Mouse (Mus musculus) hindbrain, embryonic 12.5 days (tissue): ENCODE results near the gene Zscan22. TPM values are rescaled to one million over a fixed set of nuclear protein-coding genes. Genes with fewer than 3 reads are reported as not detected.
"Not testable (repeated sequence)": the region's sequence is repeated elsewhere in the genome, so short reads cannot be mapped to it uniquely, and the experiment has no call there.

Experiments
- ATAC-seq: fragments of 200-750 bp; cut with Nextera tagmentation; 2 replicates; pipeline ENCODE4 v1.8.0; 2017; ENCODE audit warnings: moderate TSS enrichment; ENCODE audit not compliant: low FRiP score
- H3K27ac ChIP-seq: fragments of 300-500 bp; sonication (generic); 2 replicates; pipeline ENCODE4 v1.5.1; 2016; ENCODE audit warnings: mild to moderate bottlenecking
- H3K27me3 ChIP-seq: fragments of 300-500 bp; sonication (generic); 2 replicates; pipeline ENCODE4 v1.6.1; 2016; ENCODE audit warnings: mild to moderate bottlenecking
- H3K36me3 ChIP-seq: fragments of 300-500 bp; sonication (generic); 2 replicates; pipeline ENCODE4 v1.6.1; 2016; ENCODE audit warnings: mild to moderate bottlenecking
- H3K4me1 ChIP-seq: fragments of 300-500 bp; sonication (generic); 2 replicates; pipeline ENCODE4 v1.6.1; 2016
- H3K4me2 ChIP-seq: fragments of 300-500 bp; sonication (generic); replicated peaks from 2 replicates; pipeline ENCODE4 v1.6.1; 2016; ENCODE audit warnings: mild to moderate bottlenecking
- H3K4me3 ChIP-seq: fragments of 300-500 bp; sonication (generic); 2 replicates; pipeline ENCODE4 v1.5.1; 2016; ENCODE audit warnings: mild to moderate bottlenecking
- H3K9ac ChIP-seq: fragments of 300-500 bp; sonication (generic); 2 replicates; pipeline ENCODE4 v1.6.1; 2016; ENCODE audit warnings: mild to moderate bottlenecking, moderate library complexity
- H3K9me3 ChIP-seq: fragments of 300-500 bp; sonication (generic); replicated peaks from 2 replicates; pipeline ENCODE4 v1.6.1; 2016; ENCODE audit warnings: mild to moderate bottlenecking
- WGBS: fragments of 180-500 bp; shearing (Covaris S2); methylation state at CpG from one replicate; pipeline ENCODE4 v1.1.7; 2016; 5-methylcytosine and 5-hydroxymethylcytosine counted together
- polyA plus RNA-seq: library from polyadenylated mRNA; unstranded; fragments of >200 nt; fragmentation: Nextera tagmentation; extraction: Ambion mirVana; gene quantifications from 2 replicates; pipeline ENCODE4 v1.2.1, GENCODE M21; 2016

Gene Zscan22
- 13.0 and 14.5 TPM in 2 replicates for polyA plus RNA-seq

DNA sequence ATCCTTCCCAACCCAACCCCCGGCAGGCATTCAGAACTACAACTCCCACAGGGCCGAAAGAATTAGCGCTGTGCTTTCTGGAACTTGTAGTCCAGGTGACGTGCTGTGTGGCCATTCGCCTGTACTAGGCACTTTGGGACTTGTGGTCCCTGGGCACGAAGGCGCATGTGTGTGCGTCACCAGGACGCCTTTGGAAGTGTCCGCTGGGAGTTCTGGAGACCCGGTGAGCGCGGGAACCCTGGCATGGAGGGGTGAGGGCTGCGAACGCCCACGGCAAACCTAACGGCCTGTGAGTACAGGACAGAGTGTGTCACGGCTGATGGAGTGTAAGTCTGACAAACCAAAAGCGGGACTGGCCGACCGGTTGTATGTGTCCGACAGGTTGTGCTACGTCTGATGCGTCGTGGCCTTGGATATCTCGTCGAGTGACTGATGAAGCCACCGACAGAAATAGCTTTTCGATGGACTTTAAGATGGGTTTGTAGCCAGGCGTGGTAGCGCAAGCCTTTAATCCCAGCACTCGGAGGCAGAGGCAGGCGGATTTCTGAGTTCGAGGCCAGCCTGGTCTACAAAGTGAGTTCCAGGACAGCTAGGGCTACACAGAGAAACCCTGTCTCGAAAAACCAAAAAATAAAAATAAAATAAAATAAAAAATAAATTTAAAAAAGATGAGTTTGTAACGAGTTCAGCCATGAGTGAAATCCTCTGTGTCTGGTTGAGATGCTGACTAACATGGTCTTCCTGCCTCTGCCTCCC, at the start of gene Zscan22:
Gene Zscan22 (plus strand): TSS at position 161 of the 756 bp plus-strand sequence.
- H3K27me3 ChIP-seq: no peaks in the 10 kb centered on the region
- peaks cover 3% of the 10 kb centered on the region; the same call in 1 of the 2 replicates for H3K4me1 ChIP-seq
- H3K9me3 ChIP-seq: no peaks in the 10 kb centered on the region
- peak within 1 kb of the TSS; percentile 61 for H3K9ac ChIP-seq
- H3K4me3 ChIP-seq: peak within 1 kb of the TSS; percentile 64
- 6% methylated on average over 36 of the region's 36 CpGs for WGBS
- peak; percentile 98 for ATAC-seq
- no peak within 1 kb of the TSS for H3K27ac ChIP-seq
- peak within 1 kb of the TSS; percentile 45 for H3K4me2 ChIP-seq
- peaks cover 3% of the 10 kb centered on the region; the same call in 1 of the 2 replicates for H3K36me3 ChIP-seq

DNA sequence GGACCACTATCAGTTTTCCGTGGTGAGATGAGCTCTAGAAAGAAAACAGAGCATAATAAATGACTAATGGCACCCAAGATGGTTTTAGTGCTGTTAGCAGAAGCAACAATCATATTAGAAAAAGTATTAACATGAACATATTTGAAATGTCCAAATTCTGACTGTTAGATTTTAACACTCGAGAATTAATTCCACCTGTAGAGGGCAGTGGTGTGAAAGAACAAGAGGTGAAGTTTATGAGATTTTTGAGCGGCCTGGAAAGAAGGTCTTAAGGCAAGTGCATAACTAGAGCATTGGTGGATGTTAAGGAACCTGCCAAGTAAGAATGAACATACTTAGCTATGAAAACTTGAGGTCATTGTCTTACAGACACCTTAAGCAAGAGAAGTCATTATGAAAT, 23.3 kb upstream of the Zscan22 start:
- Histone ChIP-seq H3K4me3 (no peak overlapping the region), H3K27ac (no peak overlapping the region), H3K4me1 (no peaks in the 10 kb centered on the region), H3K27me3 (no peaks in the 10 kb centered on the region), H3K9me3 (peaks cover 1% of the 10 kb centered on the region; the same call in 1 of the 2 replicates), H3K36me3 (no peaks in the 10 kb centered on the region), H3K4me2 (no peak overlapping the region), H3K9ac (no peak overlapping the region)
- 28% methylated on average over 3 of the region's 3 CpGs for WGBS
- no peak for ATAC-seq

DNA sequence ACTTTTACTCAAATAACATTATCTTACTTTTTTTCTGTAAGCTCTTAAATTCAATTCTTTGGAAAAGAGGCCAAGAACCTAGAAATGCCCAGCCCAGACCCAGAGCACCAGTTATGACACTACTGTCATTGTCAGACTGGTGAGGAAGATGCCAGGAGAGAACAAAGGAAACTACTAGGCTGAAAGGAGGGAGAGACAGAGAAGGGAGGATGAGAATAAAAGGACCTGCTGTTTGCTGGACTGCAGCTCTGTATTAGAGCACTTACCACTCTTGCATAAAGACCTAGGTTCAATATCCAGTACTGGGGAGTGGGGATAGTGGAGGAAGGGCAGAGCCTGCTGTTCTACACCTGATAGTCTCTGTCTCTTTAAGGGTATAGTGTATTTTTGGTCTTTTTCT, 17.6 kb upstream of the Zscan22 start:
- Histone ChIP-seq H3K4me1 (peaks cover 14% of the 10 kb centered on the region), H3K27ac (no peak overlapping the region), H3K4me3 (peak overlapping the region; percentile 72; the same call in 1 of the 2 replicates), H3K36me3 (peaks cover 9% of the 10 kb centered on the region), H3K27me3 (no peaks in the 10 kb centered on the region), H3K9ac (no peak overlapping the region), H3K9me3 (no peaks in the 10 kb centered on the region), H3K4me2 (no peak overlapping the region)
- ATAC-seq: no peak

DNA sequence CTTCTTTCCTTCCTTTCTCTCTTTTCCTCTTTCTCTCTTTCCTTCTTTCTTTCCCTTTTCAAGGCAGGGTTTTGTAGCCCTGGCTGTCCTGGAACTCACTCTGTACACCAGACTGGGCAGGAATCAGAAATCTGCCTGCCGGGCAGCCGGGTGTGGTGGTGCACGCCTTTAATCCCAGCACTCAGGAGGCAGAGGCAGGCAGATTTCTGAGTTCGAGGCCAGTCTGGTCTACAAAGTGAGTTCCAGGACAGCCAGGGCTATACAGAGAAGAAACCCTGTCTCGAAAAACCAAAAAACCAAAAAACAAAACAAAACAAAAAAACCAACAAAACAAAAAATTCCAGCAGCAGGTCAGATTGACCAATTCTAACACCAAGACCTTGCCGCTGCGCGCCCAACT, 17.1 kb upstream of the Zscan22 start:
- ATAC-seq: peak; percentile 35
- Histone ChIP-seq H3K36me3 (peaks cover 14% of the 10 kb centered on the region), H3K4me1 (peaks cover 14% of the 10 kb centered on the region), H3K9ac (peak overlapping the region; percentile 47; the same call in 1 of the 2 replicates), H3K4me2 (peak overlapping the region; percentile 72), H3K4me3 (peak overlapping the region; percentile 72)
- not testable (repeated sequence) for H3K27me3 ChIP-seq, H3K27ac ChIP-seq, H3K9me3 ChIP-seq
- WGBS: 44% methylated on average over 8 of the region's 8 CpGs

- peak; percentile 99 for ATAC-seq
- H3K4me3 ChIP-seq: peak within 1 kb of the TSS; percentile 72
- H3K9me3 ChIP-seq: no peaks in the 10 kb centered on the region
- H3K27me3 ChIP-seq: no peaks in the 10 kb centered on the region
- peaks cover 14% of the 10 kb centered on the region for H3K4me1 ChIP-seq
- H3K9ac ChIP-seq: peak within 1 kb of the TSS; percentile 78
- peaks cover 20% of the 10 kb centered on the region for H3K36me3 ChIP-seq
- H3K4me2 ChIP-seq: peak within 1 kb of the TSS; percentile 72
- WGBS: under 1% methylated on average over 35 of the region's 35 CpGs
- H3K27ac ChIP-seq: no peak within 1 kb of the TSS
Observed at GRCm38 (mm10) chr7:12880911-12881660, 16.5 kb upstream of the Zscan22 start, which contains the start of gene Zfp128. Gene Zfp128 (plus strand): TSS chr7:12881177.

- Histone ChIP-seq H3K27ac (no peak overlapping the region), H3K9ac (no peak overlapping the region), H3K4me2 (no peak overlapping the region), H3K27me3 (no peaks in the 10 kb centered on the region), H3K9me3 (no peaks in the 10 kb centered on the region), H3K36me3 (peaks cover 70% of the 10 kb centered on the region), H3K4me1 (peaks cover 10% of the 10 kb centered on the region), H3K4me3 (no peak overlapping the region)
- 93% methylated on average over 12 of the region's 12 CpGs for WGBS
- no peak for ATAC-seq
Observed at GRCm38 (mm10) chr7:12886563-12887266, 10.9 kb upstream of the Zscan22 start.

DNA sequence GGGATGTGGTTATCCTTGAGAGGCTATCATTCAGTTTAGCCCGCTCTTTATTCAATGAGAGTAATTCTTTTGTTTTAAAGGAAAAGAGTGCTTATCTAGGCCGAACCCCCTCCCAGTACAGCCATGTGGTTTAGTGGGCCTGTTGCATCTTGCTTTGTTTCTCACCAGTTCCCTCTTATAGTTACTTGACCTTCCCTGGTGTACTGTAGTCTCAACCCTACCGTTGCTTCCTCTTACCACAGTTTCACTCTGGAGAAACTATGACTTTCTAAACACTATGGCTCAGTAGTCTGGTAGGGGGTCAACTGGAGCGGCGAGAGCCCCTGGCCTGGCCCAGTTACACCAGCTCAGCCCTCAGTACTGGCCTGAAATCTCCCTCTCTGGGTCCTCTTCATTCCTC, 10.0 kb upstream of the Zscan22 start:
- 98% methylated on average over 5 of the region's 5 CpGs for WGBS
- Histone ChIP-seq H3K9me3 (no peaks in the 10 kb centered on the region), H3K9ac (no peak overlapping the region), H3K27ac (no peak overlapping the region), H3K4me2 (no peak overlapping the region), H3K36me3 (peaks cover 75% of the 10 kb centered on the region), H3K27me3 (no peaks in the 10 kb centered on the region), H3K4me1 (peaks cover 1% of the 10 kb centered on the region; the same call in 1 of the 2 replicates), H3K4me3 (no peak overlapping the region)
- ATAC-seq: no peak

- H3K9ac ChIP-seq: no peak overlapping the region
- H3K4me1 ChIP-seq: no peaks in the 10 kb centered on the region
- no peaks in the 10 kb centered on the region for H3K9me3 ChIP-seq
- H3K4me2 ChIP-seq: no peak overlapping the region
- H3K27ac ChIP-seq: no peak overlapping the region
- peaks cover 57% of the 10 kb centered on the region for H3K36me3 ChIP-seq
- no peak for ATAC-seq
- H3K27me3 ChIP-seq: no peaks in the 10 kb centered on the region
- no peak overlapping the region for H3K4me3 ChIP-seq
- WGBS: 95% methylated on average over 14 of the region's 14 CpGs
Observed at GRCm38 (mm10) chr7:12890928-12891327, 6.7 kb upstream of the Zscan22 start.

DNA sequence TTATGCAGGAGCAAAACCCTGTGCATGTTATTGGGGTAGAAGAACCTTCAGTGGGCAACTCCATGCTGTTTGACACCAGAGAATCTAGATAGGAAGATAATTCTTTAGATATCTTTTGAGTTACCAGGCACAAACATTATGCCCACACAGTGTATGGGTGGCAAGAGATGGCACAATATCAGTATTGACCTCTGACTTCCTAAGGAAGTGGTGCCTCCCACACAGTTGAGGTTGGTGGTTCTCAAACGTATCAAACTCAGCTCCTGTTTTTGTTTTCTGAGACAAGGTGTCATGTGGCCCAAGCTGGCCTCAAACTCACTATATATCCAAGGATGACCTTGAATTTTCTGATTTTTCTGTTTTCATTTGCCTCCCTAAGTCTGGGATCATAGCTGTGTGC, 6.3 kb upstream of the Zscan22 start:
- Histone ChIP-seq H3K4me3 (no peak overlapping the region), H3K9ac (no peak overlapping the region), H3K4me2 (no peak overlapping the region), H3K9me3 (no peaks in the 10 kb centered on the region), H3K36me3 (peaks cover 53% of the 10 kb centered on the region), H3K4me1 (no peaks in the 10 kb centered on the region), H3K27me3 (no peaks in the 10 kb centered on the region), H3K27ac (no peak overlapping the region)
- no peak for ATAC-seq
- WGBS: 84% methylated on average over 1 of the region's 1 CpGs

DNA sequence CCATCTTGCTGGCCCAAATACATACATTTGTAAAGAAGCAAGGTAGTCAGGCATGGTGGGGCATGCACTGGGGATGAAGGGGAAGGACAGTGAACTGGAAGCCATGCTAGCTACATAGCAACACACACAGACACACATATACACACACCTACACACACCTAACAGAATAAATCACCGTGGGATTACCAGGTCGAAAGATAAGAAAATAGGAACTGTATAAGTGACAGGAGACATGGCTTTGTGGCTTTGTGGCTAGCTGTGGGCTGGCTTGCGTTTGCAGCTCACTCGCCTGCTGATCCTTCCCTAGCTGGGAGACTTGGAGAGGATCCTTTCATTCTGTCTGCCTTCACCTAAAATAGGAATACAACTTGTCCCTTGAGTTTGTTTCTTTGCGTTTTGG, 3.9 kb downstream of the Zscan22 start:
- 97% methylated on average over 5 of the region's 5 CpGs for WGBS
- Histone ChIP-seq H3K4me3 (no peak overlapping the region), H3K9me3 (no peaks in the 10 kb centered on the region), H3K36me3 (peaks cover 22% of the 10 kb centered on the region), H3K4me2 (no peak overlapping the region), H3K27ac (no peak overlapping the region), H3K4me1 (peaks cover 3% of the 10 kb centered on the region; the same call in 1 of the 2 replicates), H3K27me3 (no peaks in the 10 kb centered on the region), H3K9ac (no peak overlapping the region)
- ATAC-seq: no peak

DNA sequence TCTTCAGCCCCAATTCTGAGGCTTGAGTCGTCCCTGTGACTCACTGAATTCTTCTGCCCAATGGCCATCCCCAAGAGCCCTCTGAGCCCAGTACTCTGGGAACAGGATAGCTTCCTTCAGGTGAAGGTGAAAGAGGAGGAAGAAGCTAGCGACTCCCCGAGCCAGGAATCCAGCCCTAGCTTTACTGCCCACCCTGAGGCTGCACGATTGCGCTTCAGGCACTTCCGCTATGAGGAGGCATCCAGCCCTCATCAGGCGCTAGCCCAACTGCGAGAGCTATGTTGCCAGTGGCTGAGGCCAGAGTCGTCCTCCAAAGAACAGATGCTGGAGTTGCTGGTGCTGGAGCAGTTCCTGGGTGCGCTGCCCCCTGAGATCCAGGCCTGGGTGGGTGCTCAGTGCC, 6.0 kb downstream of the Zscan22 start:
- H3K4me1 ChIP-seq: no peaks in the 10 kb centered on the region
- H3K36me3 ChIP-seq: peaks cover 42% of the 10 kb centered on the region
- no peak for ATAC-seq
- H3K4me2 ChIP-seq: no peak overlapping the region
- H3K9me3 ChIP-seq: no peaks in the 10 kb centered on the region
- no peak overlapping the region for H3K9ac ChIP-seq
- 53% methylated on average over 10 of the region's 10 CpGs for WGBS
- H3K4me3 ChIP-seq: no peak overlapping the region
- H3K27me3 ChIP-seq: no peaks in the 10 kb centered on the region
- H3K27ac ChIP-seq: no peak overlapping the region

GRCm38 (mm10) chr7:12905146-12905545, 7.5 kb downstream of the Zscan22 start:
- Histone ChIP-seq H3K4me1 (peaks cover 4% of the 10 kb centered on the region; the same call in 1 of the 2 replicates), H3K27me3 (no peaks in the 10 kb centered on the region), H3K27ac (no peak overlapping the region), H3K36me3 (peaks cover 47% of the 10 kb centered on the region), H3K9ac (no peak overlapping the region), H3K9me3 (no peaks in the 10 kb centered on the region), H3K4me2 (no peak overlapping the region), H3K4me3 (no peak overlapping the region)
- 97% methylated on average over 1 of the region's 1 CpGs for WGBS
- ATAC-seq: no peak
